Mouse (Mus musculus) hindbrain, postnatal 0 days (tissue): Measurements from ENCODE around the gene Maco1. TPM values are rescaled to one million over a fixed set of nuclear protein-coding genes. Genes with fewer than 3 reads are reported as not detected.

Source experiments
- ATAC-seq: fragments of 200-750 bp; cut with Nextera tagmentation; 2 replicates; pipeline ENCODE4 v1.8.0; 2017; ENCODE audit warnings: mild to moderate bottlenecking, moderate TSS enrichment, moderate library complexity
- DNase-seq: peaks from one replicate; pipeline ENCODE4 v3.0.0-alpha.2; 2015; ENCODE audit warnings: low spot score
- H3K27ac ChIP-seq: fragments of 300-500 bp; sonication (generic); 2 replicates; pipeline ENCODE4 v1.5.1; 2014; ENCODE audit warnings: mild to moderate bottlenecking
- H3K27me3 ChIP-seq: fragments of 300-500 bp; sonication (generic); 2 replicates; pipeline ENCODE4 v1.6.1; 2014; ENCODE audit warnings: low read length, mixed read lengths; ENCODE audit not compliant: insufficient read depth
- H3K36me3 ChIP-seq: fragments of 300-500 bp; sonication (generic); 2 replicates; pipeline ENCODE4 v1.6.1; 2014; ENCODE audit warnings: low read length, mixed read lengths; ENCODE audit not compliant: insufficient read depth
- H3K4me1 ChIP-seq: fragments of 300-500 bp; sonication (generic); 2 replicates; pipeline ENCODE4 v1.6.1; 2014; ENCODE audit warnings: antibody characterized with exemption, low read length, mixed read lengths; ENCODE audit not compliant: insufficient read depth
- H3K4me2 ChIP-seq: fragments of 300-500 bp; sonication (generic); 2 replicates; pipeline ENCODE4 v1.6.1; 2014; ENCODE audit warnings: low read depth, mild to moderate bottlenecking, low read length, moderate library complexity, mixed read lengths
- H3K4me3 ChIP-seq: fragments of 300-500 bp; sonication (generic); 2 replicates; pipeline ENCODE4 v1.5.1; 2014; ENCODE audit warnings: low read length
- H3K9ac ChIP-seq: fragments of 300-500 bp; sonication (generic); replicated peaks from 2 replicates; pipeline ENCODE4 v1.6.1; 2014; ENCODE audit warnings: mild to moderate bottlenecking, low read length, moderate library complexity, mixed read lengths
- H3K9me3 ChIP-seq: fragments of 300-500 bp; sonication (generic); 2 replicates; pipeline ENCODE4 v1.6.1; 2016; ENCODE audit warnings: low read length, mixed read lengths
- CTCF ChIP-seq: IDR thresholded peaks from 2 replicates; pipeline ENCODE4 v1.5.1; 2016; ENCODE audit warnings: antibody characterized with exemption, control low read depth, low read depth
- WGBS: fragments of 180-500 bp; shearing (Covaris S2); extraction: QIAGEN DNeasy Blood & Tissue Kit; methylation state at CpG from one replicate; pipeline ENCODE4 v1.1.7; 2014; 5-methylcytosine and 5-hydroxymethylcytosine counted together
- polyA plus RNA-seq: library from polyadenylated mRNA; unstranded; fragments of >200 nt; fragmentation: Nextera tagmentation; extraction: Ambion mirVana; gene quantifications from 2 replicates; pipeline ENCODE4 v1.2.1, GENCODE M21; 2015
- total RNA-seq: library from RNA; depleted of rRNA; stranded (reverse); fragments of >200 nt; gene quantifications from 2 replicates; pipeline ENCODE4 v1.2.3, GENCODE M21; 2014

Maco1 gene
- total and polyA plus RNA-seq, 2 experiments from 2014 or later: 45.5 to 70.3 TPM

DNA sequence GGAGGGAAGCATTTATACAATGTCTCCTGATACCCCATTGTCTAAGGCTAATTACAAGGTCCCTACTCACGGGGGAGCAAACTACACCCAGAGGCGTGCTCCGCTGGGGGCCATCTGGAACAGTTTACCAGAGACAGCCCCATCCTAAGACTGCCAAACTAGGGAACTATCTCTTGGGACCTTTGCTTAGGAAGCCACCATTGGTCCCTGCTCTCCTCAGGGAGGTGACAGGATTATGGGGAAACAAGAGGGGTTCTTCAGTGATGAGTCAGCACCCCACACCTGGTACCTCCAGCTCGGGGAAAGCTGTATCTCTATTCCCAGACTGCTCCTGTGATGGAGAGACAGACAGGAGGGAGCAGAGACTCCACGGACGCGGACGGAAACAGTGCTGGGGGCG is 15.3 kb upstream of the Maco1 start:
- no peak for ATAC-seq
- Histone ChIP-seq H3K4me1 (no peaks in the 10 kb centered on the region), H3K9me3 (no peaks in the 10 kb centered on the region), H3K4me3 (no peak overlapping the region), H3K9ac (no peak overlapping the region), H3K27ac (no peak overlapping the region), H3K36me3 (no peaks in the 10 kb centered on the region), H3K27me3 (peaks cover 6% of the 10 kb centered on the region; the same call in 1 of the 2 replicates), H3K4me2 (no peak overlapping the region)
- 34% methylated on average over 9 of the region's 9 CpGs for WGBS
- no peak for DNase-seq
- TF ChIP-seq CTCF: no peak

DNA sequence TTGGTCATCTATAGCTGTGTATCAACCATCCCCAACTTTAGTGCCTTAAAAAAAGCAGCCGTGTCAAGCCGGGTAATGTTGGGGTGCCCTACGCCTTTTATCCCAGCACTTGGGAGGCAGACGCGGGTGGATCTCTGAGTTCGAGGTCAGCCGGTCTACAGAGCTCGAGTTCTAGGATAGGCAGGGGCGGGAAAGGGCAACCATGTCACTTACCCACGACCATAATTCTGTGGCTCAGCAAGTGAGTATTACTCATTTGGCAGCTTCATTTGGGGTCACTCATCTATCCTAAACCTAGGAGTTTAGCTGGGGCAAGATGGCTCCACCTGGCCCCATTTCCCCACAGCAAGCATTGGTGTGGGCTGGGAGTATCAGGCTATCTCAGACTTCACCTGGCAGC is 14.9 kb upstream of the Maco1 start:
- Histone ChIP-seq H3K9ac (no peak overlapping the region), H3K9me3 (no peaks in the 10 kb centered on the region), H3K27me3 (peaks cover 6% of the 10 kb centered on the region; the same call in 1 of the 2 replicates), H3K4me1 (no peaks in the 10 kb centered on the region), H3K36me3 (no peaks in the 10 kb centered on the region), H3K27ac (no peak overlapping the region), H3K4me2 (no peak overlapping the region), H3K4me3 (no peak overlapping the region)
- no peak for TF ChIP-seq CTCF
- DNase-seq (no peak), ATAC-seq (no peak)
- 88% methylated on average over 10 of the region's 10 CpGs for WGBS

DNA sequence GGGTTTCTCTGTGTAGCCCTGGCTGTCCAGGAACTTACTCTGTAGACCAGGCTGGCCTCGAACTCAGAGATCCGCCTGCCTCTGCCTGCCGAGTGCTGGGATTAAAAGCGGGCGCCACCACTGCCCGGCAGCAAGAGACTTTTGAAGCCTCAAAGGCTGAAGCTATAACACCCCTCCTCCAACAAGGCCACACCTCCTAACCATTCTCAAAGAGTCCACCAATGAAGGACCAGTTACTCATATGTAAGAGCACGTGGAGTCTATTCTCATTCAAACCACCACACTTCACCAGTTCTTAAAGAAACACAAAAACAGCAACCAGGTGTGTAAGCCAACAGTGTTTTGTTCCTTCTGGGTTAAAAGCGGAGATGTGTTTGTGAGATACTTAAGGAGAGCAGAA is 14.5 kb upstream of the Maco1 start:
- no peaks in the 10 kb centered on the region for H3K36me3 ChIP-seq
- TF ChIP-seq CTCF: no peak
- DNase-seq: no peak
- H3K4me2 ChIP-seq: no peak overlapping the region
- no peak overlapping the region for H3K27ac ChIP-seq
- no peak overlapping the region for H3K9ac ChIP-seq
- 83% methylated on average over 8 of the region's 8 CpGs for WGBS
- H3K27me3 ChIP-seq: peaks cover 6% of the 10 kb centered on the region; the same call in 1 of the 2 replicates
- no peak overlapping the region for H3K4me3 ChIP-seq
- no peaks in the 10 kb centered on the region for H3K9me3 ChIP-seq
- H3K4me1 ChIP-seq: no peaks in the 10 kb centered on the region
- ATAC-seq: no peak

DNA sequence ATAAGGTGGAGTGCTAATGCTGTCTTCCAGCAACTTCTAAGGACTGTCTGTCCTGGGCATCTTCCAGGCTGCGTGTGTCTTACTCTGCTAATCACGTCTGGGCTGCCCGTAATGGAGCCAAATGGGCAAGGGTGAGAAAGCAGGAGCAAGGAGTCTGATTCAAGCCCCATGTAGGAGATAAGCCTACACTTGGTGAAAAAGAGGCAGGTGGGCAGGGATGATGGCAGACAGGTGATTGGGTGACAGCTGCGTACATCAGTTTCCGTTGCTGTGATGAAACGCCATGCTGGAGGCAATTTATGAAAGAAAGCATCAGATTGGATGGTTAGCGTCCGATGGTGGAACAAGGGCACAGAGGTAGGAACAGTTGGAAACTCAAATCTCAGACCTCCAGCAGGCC is 14.1 kb upstream of the Maco1 start:
- no peak overlapping the region for H3K27ac ChIP-seq
- 91% methylated on average over 8 of the region's 8 CpGs for WGBS
- DNase-seq: no peak
- no peak overlapping the region for H3K4me2 ChIP-seq
- peaks cover 6% of the 10 kb centered on the region; the same call in 1 of the 2 replicates for H3K27me3 ChIP-seq
- H3K4me3 ChIP-seq: no peak overlapping the region
- H3K9me3 ChIP-seq: no peaks in the 10 kb centered on the region
- H3K9ac ChIP-seq: no peak overlapping the region
- no peak for TF ChIP-seq CTCF
- H3K36me3 ChIP-seq: no peaks in the 10 kb centered on the region
- no peak for ATAC-seq
- H3K4me1 ChIP-seq: no peaks in the 10 kb centered on the region

DNA sequence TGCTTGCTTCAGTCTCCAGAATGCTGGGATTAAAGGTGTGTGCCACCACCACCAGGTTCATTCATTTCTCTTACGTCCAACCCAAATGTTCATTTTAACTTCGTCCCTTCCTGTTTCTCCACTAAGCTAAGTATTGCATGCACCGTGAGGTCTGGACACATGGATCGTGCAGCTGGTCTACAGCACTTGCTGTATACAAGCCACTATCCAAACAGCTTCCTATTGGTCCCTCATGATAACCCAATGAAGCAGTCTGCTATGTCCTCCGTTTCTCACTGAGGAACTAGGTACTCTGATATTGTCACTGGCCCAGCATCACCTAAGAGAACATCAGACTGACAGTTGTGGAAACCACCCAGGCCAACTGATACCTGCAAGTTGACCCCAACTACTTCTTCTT is 12.6 kb upstream of the Maco1 start:
- DNase-seq (no peak), ATAC-seq (no peak)
- Histone ChIP-seq H3K9ac (no peak overlapping the region), H3K27me3 (peaks cover 4% of the 10 kb centered on the region; the same call in 1 of the 2 replicates), H3K4me3 (no peak overlapping the region), H3K4me1 (no peaks in the 10 kb centered on the region), H3K4me2 (no peak overlapping the region), H3K9me3 (no peaks in the 10 kb centered on the region), H3K27ac (no peak overlapping the region), H3K36me3 (no peaks in the 10 kb centered on the region)
- no peak for TF ChIP-seq CTCF
- WGBS: 93% methylated on average over 5 of the region's 5 CpGs

DNA sequence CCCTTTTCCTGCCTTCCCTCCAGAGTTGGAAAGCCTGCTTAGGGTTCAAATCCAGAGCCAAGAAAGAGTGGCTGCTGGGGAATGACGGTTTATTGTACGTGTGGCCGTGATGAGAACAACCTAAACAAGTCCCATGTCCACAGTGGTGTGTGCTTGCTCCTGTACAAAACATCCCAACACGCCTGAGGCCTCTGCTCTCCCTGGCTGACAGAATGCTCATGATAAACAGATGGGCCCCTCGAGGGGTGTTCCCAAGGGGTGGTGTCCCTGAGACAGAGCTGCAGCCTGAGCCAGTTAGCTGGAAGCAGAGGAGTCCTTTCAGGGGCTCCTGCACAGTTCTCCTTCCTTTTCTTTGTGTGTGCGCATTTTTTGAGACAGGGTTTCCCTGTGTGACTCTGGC is 12.2 kb upstream of the Maco1 start:
- no peaks in the 10 kb centered on the region for H3K36me3 ChIP-seq
- ATAC-seq: no peak
- H3K4me2 ChIP-seq: no peak overlapping the region
- WGBS: 68% methylated on average over 6 of the region's 6 CpGs
- peaks cover 3% of the 10 kb centered on the region; the same call in 1 of the 2 replicates for H3K27me3 ChIP-seq
- H3K9ac ChIP-seq: no peak overlapping the region
- H3K4me1 ChIP-seq: no peaks in the 10 kb centered on the region
- no peak for TF ChIP-seq CTCF
- H3K27ac ChIP-seq: no peak overlapping the region
- H3K4me3 ChIP-seq: no peak overlapping the region
- DNase-seq: no peak
- H3K9me3 ChIP-seq: no peaks in the 10 kb centered on the region

DNA sequence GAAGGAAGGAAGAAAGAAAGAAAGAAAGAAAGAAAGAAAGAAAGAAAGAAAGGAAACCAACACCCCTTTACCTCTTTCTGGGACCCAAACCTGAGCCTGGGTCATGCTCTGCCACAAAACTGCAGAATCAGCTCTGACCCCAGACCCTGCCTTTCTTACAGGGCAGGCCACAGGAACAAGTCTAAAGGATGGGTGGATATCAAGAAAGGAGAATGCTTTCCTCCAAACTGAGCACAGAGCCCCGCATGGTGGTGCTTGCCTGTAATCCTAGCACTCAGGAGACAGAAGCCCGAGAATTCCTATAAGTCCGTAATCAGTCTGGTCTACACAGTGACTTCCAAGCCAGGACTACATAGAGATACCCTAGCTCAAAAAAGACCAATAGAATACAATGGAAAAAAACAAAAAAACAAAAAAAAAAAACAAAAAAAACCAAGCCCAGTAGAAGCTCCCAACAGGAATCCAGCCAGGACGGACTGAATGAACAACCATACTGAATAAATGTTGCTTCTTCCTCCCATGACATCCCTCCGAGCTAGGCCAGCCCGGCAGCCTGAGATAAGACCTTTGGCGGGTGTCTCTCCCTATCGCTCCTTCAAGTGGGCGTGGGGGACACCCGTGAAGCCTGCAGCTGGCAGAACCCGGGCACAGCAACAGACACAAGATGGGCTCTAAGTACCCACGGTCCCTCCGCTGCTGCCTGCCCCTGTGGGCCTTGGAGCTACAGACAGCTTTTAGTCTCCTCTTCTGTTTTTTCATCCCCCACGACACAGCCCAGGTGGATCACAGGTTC is 11.0 kb upstream of the Maco1 start, which contains the start of gene Rhd:
Rhd (plus strand) TSS at position 600 of the 793 bp plus-strand sequence.
- WGBS: 67% methylated on average over 14 of the region's 14 CpGs

More for the DNA sequence above, 11.0 kb upstream of the Maco1 start, which contains the start of gene Rhd:
- no peaks in the 10 kb centered on the region for H3K27me3 ChIP-seq
- H3K9me3 ChIP-seq: no peaks in the 10 kb centered on the region
- TF ChIP-seq CTCF: no peak
- H3K36me3 ChIP-seq: no peaks in the 10 kb centered on the region
- no peak within 1 kb of the TSS for H3K9ac ChIP-seq
- DNase-seq (no peak), ATAC-seq (no peak)
- no peaks in the 10 kb centered on the region for H3K4me1 ChIP-seq
- H3K4me2 ChIP-seq: no peak within 1 kb of the TSS
- H3K27ac ChIP-seq: no peak within 1 kb of the TSS
- H3K4me3 ChIP-seq: no peak within 1 kb of the TSS
